Comparison of ENCODE assay signal across 8 mouse cellular contexts in genomic region chr5:115404241-115404794, GRCm38 (mm10). TPM values are rescaled to one million over a fixed set of nuclear protein-coding genes. Genes with fewer than 3 reads are reported as not detected.
DNase-seq lines count a peak whose midpoint lies in the region; ATAC-seq and TF ChIP-seq lines count a peak whose summit lies in the region.

No protein-coding gene starts in this region.

- no peak for DNase-seq in heart, postnatal 0 days (ENCODE audit: low spot score)
- DNase-seq in heart, postnatal 25 days (ENCODE audit: low spot score) = no peak
- DNase-seq in adrenal gland, postnatal 36 days = peak; percentile 15 to 24
- DNase-seq in left cerebral cortex, postnatal 14 days (ENCODE audit: low spot score in 2 of 2) = peak; percentile 28 to 53
- DNase-seq in adipocyte (ENCODE audit: low spot score) = no peak
- no peak for DNase-seq in thymus, postnatal 25 days

- intact Hi-C loops in heart, postnatal 25 days (cut with DNase I) = no loop called here
- intact Hi-C loops in left cerebral cortex, postnatal 14 days (cut with DNase I) = no loop called here

- no peaks in the 10 kb centered on the region for H3K36me3 ChIP-seq in heart, postnatal 0 days (replicated peaks; ENCODE audit: control insufficient read depth, insufficient read depth, low read length)
- no peaks in the 10 kb centered on the region for H3K36me3 ChIP-seq in forebrain, embryonic 12.5 days (replicated peaks)
- no peaks in the 10 kb centered on the region for H3K36me3 ChIP-seq in neural tube, embryonic 12.5 days

- no peak for TF ChIP-seq CTCF in heart, postnatal 0 days (IDR thresholded peaks at IDR 0.05; ENCODE audit: low read depth)

- peak overlapping the region; percentile 32 for H3K4me3 ChIP-seq in heart, postnatal 0 days (ENCODE audit: low read depth, low read length)
- peak overlapping the region; percentile 21 for H3K4me3 ChIP-seq in forebrain, embryonic 12.5 days (replicated peaks)
- H3K4me3 ChIP-seq in neural tube, embryonic 12.5 days = peak overlapping the region; percentile 13; the same call in 1 of the 2 replicates

- H3K4me2 ChIP-seq in heart, postnatal 0 days (ENCODE audit: low read depth, low read length) = peak overlapping the region; percentile 61
- peak overlapping the region; percentile 47 for H3K4me2 ChIP-seq in forebrain, embryonic 12.5 days
- H3K4me2 ChIP-seq in neural tube, embryonic 12.5 days (replicated peaks) = peak overlapping the region; percentile 53

- peaks cover 9% of the 10 kb centered on the region for H3K4me1 ChIP-seq in heart, postnatal 0 days (ENCODE audit: control insufficient read depth, insufficient read depth)
- peaks cover 61% of the 10 kb centered on the region for H3K4me1 ChIP-seq in forebrain, embryonic 12.5 days
- H3K4me1 ChIP-seq in neural tube, embryonic 12.5 days = peaks cover 24% of the 10 kb centered on the region

- no peaks in the 10 kb centered on the region for H3K9me3 ChIP-seq in heart, postnatal 0 days (replicated peaks; ENCODE audit: control insufficient read depth, low read length)
- H3K9me3 ChIP-seq in forebrain, embryonic 12.5 days = no peaks in the 10 kb centered on the region
- H3K9me3 ChIP-seq in neural tube, embryonic 12.5 days = no peaks in the 10 kb centered on the region

- H3K9ac ChIP-seq in heart, postnatal 0 days (replicated peaks; ENCODE audit: low read depth, low read length) = no peak overlapping the region
- H3K9ac ChIP-seq in forebrain, embryonic 12.5 days = peak overlapping the region; percentile 56
- H3K9ac ChIP-seq in neural tube, embryonic 12.5 days = peak overlapping the region; percentile 22

- TF ChIP-seq EP300 in heart, postnatal 0 days (IDR thresholded peaks at IDR 0.05; ENCODE audit: low read depth) = no peak

- no peaks in the 10 kb centered on the region for H3K27me3 ChIP-seq in heart, postnatal 0 days (ENCODE audit: control insufficient read depth, insufficient read depth, low read length)
- no peaks in the 10 kb centered on the region for H3K27me3 ChIP-seq in forebrain, embryonic 12.5 days
- no peaks in the 10 kb centered on the region for H3K27me3 ChIP-seq in neural tube, embryonic 12.5 days (replicated peaks)

- 6% methylated on average over 18 of the region's 18 CpGs for WGBS in heart, postnatal 0 days
- under 1% methylated on average over 18 of the region's 18 CpGs for WGBS in forebrain, embryonic 12.5 days
- WGBS in neural tube, embryonic 12.5 days = under 1% methylated on average over 17 of the region's 18 CpGs

- H3K27ac ChIP-seq in heart, postnatal 0 days (ENCODE audit: low read depth) = no peak overlapping the region
- H3K27ac ChIP-seq in forebrain, embryonic 12.5 days = peak overlapping the region; percentile 98
- peak overlapping the region; percentile 82 for H3K27ac ChIP-seq in neural tube, embryonic 12.5 days

- ATAC-seq in heart, postnatal 0 days (ENCODE audit: insufficient read depth, low read depth) = no peak
- ATAC-seq in forebrain, embryonic 12.5 days (ENCODE audit: low FRiP score) = peak; percentile 73
- ATAC-seq in neural tube, embryonic 12.5 days (ENCODE audit: low FRiP score, low read depth) = peak; percentile 78

RNA-seq across cellular contexts. Expression of gene Msi1, which starts 25.1 kb away (rescaled TPM):
- total RNA-seq in heart, postnatal 0 days (2014; rRNA removed; ENCODE audit: low replicate concordance) = 2.5 and 5.6 TPM in 2 replicates
- polyA plus RNA-seq in heart, postnatal 0 days (2015; fragmentation: Nextera tagmentation; extraction: Ambion mirVana) = 0.99 and 1.1 TPM in 2 replicates
- 1 to 10 TPM in 1 of 2 experiments, under 1 TPM in 1; 0.98 to 1.3 TPM for total RNA-seq in heart, postnatal 25 days (2021)
- total RNA-seq in adrenal gland, postnatal 36 days (2021) = 10 to 100 TPM; 15.7 to 18.5 TPM
- polyA plus RNA-seq in forebrain, embryonic 12.5 days (2016; fragmentation: Nextera tagmentation; extraction: Ambion mirVana) = 161 and 182 TPM in 2 replicates
- total RNA-seq in left cerebral cortex, postnatal 14 days (2021) = 10 to 100 TPM; 45.4 to 54.0 TPM
- polyA plus RNA-seq in neural tube, embryonic 12.5 days (2016; fragmentation: Nextera tagmentation; extraction: Ambion mirVana) = 122 and 129 TPM in 2 replicates

RNA-seq across cellular contexts. Expression of gene Cox6a1, which starts 55.5 kb away (rescaled TPM):
- 1,673 and 1,690 TPM in 2 replicates for total RNA-seq in heart, postnatal 0 days (2014; rRNA removed; ENCODE audit: low replicate concordance)
- 2,126 and 2,128 TPM in 2 replicates for polyA plus RNA-seq in heart, postnatal 0 days (2015; fragmentation: Nextera tagmentation; extraction: Ambion mirVana)
- total RNA-seq in heart, postnatal 25 days (2021) = 100 to 1,000 TPM; 282 to 287 TPM
- total RNA-seq in adrenal gland, postnatal 36 days (2021) = 1,000 to 10,000 TPM; 1,319 to 1,418 TPM
- 728 and 759 TPM in 2 replicates for polyA plus RNA-seq in forebrain, embryonic 12.5 days (2016; fragmentation: Nextera tagmentation; extraction: Ambion mirVana)
- 100 to 1,000 TPM; 838 to 857 TPM for total RNA-seq in left cerebral cortex, postnatal 14 days (2021)
- polyA plus RNA-seq in neural tube, embryonic 12.5 days (2016; fragmentation: Nextera tagmentation; extraction: Ambion mirVana) = 884 and 947 TPM in 2 replicates

Comparison
In these comparisons a context has a peak if more than half of its experiments do, and no peak if none do; other contexts are left out.
1. DNase-seq: peak in adrenal gland, postnatal 36 days (2 of 2) and left cerebral cortex, postnatal 14 days (2 of 2); none in heart, postnatal 0 days (single experiment), heart, postnatal 25 days (single experiment), adipocyte (single experiment) and thymus, postnatal 25 days (single experiment).
2. Peak in every context shown above with its lines, with median percentiles within 50 percentile points of each other: H3K4me2 ChIP-seq and H3K4me3 ChIP-seq.